Mouse (Mus musculus) CH12.LX (cell line): ENCODE data around the gene Acsl6.

Source experiments
- CHD1 ChIP-seq: IDR thresholded peaks from 2 replicates; pipeline ENCODE4 v1.6.1; 2012; ENCODE audit warnings: low read depth, low read length, improper control_type of control experiment, inconsistent platforms
- CTCF ChIP-seq, 2 experiments: IDR thresholded peaks in 1 of 2; conservative IDR thresholded peaks in 1 of 2; 2 replicates each; pipeline ENCODE4 v1.5.1; 2011 to 2012; ENCODE audit warnings: low read depth in 2 of 2, low read length in 2 of 2, improper control_type of control experiment in 1 of 2, inconsistent platforms in 1 of 2, mild to moderate bottlenecking in 1 of 2, moderate library complexity in 1 of 2
- EP300 ChIP-seq: IDR thresholded peaks from 2 replicates; pipeline ENCODE4 v1.6.1; 2011; ENCODE audit warnings: low read length, improper control_type of control experiment
- JUN ChIP-seq: IDR thresholded peaks from 2 replicates; pipeline ENCODE4 v1.6.1; 2011; ENCODE audit warnings: low read depth, mild to moderate bottlenecking, low read length, improper control_type of control experiment, moderate library complexity; ENCODE audit not compliant: insufficient read depth
- JUND ChIP-seq: conservative IDR thresholded peaks from 2 replicates; pipeline ENCODE4 v1.6.1; 2011; ENCODE audit warnings: low read depth, low read length, improper control_type of control experiment
- MAX ChIP-seq: IDR thresholded peaks from 2 replicates; pipeline ENCODE4 v1.6.1; 2011; ENCODE audit warnings: low read length, improper control_type of control experiment
- MAZ ChIP-seq: IDR thresholded peaks from 2 replicates; pipeline ENCODE4 v1.6.1; 2012; ENCODE audit warnings: low read depth, mild to moderate bottlenecking, inconsistent platforms, low read length, improper control_type of control experiment, moderate library complexity
- MEF2A ChIP-seq: IDR thresholded peaks from 2 replicates; pipeline ENCODE4 v1.6.1; 2014; ENCODE audit warnings: low read depth, mild to moderate bottlenecking, inconsistent platforms, low read length, improper control_type of control experiment, borderline replicate concordance
- MXI1 ChIP-seq: IDR thresholded peaks from 2 replicates; pipeline ENCODE4 v1.6.1; 2011; ENCODE audit warnings: mild to moderate bottlenecking, low read depth, low read length, improper control_type of control experiment
- MYC ChIP-seq: IDR thresholded peaks from 2 replicates; pipeline ENCODE4 v1.6.1; 2011; ENCODE audit warnings: low read depth, mild to moderate bottlenecking, improper control_type of control experiment, low read length
- PAX5 ChIP-seq: IDR thresholded peaks from 2 replicates; pipeline ENCODE4 v1.6.1; 2012; ENCODE audit warnings: low read length, inconsistent platforms, mixed read lengths
- POLR2A ChIP-seq: IDR thresholded peaks from 2 replicates; pipeline ENCODE4 v1.6.1; 2011; ENCODE audit warnings: low read depth, mild to moderate bottlenecking, improper control_type of control experiment, low read length
- SIN3A ChIP-seq: IDR thresholded peaks from 2 replicates; pipeline ENCODE4 v1.6.1; 2012; ENCODE audit warnings: low read length, improper control_type of control experiment, inconsistent platforms

- TF ChIP-seq JUND (no peak), POLR2A (no peak), PAX5 (no peak), CTCF (conservative IDR thresholded peaks at IDR 0.05 in 1 of 2, IDR thresholded peaks at IDR 0.05 in 1 of 2; ENCODE audit: low read depth in 2 of 2, low read length in 2 of 2) (no peak), MYC (no peak), MEF2A (no peak), SIN3A (no peak), MAZ (no peak), MAX (no peak), EP300 (peak; percentile 51), CHD1 (no peak), MXI1 (no peak), JUN (no peak)
These were observed 18.4 kb downstream of the Acsl6 start for GRCm38 (mm10) chr11:54321802-54322532.
